Mouse (Mus musculus) layer of hippocampus, postnatal 10 days (tissue): ENCODE measurements around the gene Mrps12. TPM values are rescaled to one million over a fixed set of nuclear protein-coding genes. Genes with fewer than 3 reads are reported as not detected.

Source experiments
- DNase-seq, 2 experiments: peaks; one replicate each; pipeline ENCODE4 v3.0.0; 2021; ENCODE audit warnings: low spot score in 2 of 2
- long read RNA-seq: library from polyadenylated mRNA; stranded (forward); transcript quantifications from one replicate; pipeline ENCODE4 v2.0.0, GENCODE M21; 2023
- total RNA-seq, 2 experiments: library from RNA; stranded (reverse); gene quantifications; 2 replicates each; pipeline ENCODE4 v1.2.3; 2021

Mrps12 gene
- total RNA-seq: 10 to 100 TPM; 45.7 to 52.1 TPM
- long read RNA-seq, transcript Mrps12-201 (3 exons, 722 nt): minor isoform, 38 of 101 reads
- long read RNA-seq, transcript Mrps12-204 (2 exons, 883 nt): major isoform, 55 of 101 reads
- long read RNA-seq, partial matches to known transcripts: 0 of 101 reads
- long read RNA-seq, other reads (novel, unspliced or antisense): 8 of 101 reads

- DNase-seq: peak; percentile 96 to 97
Observed at GRCm38 (mm10) chr7:28741709-28742438, at the start of gene Mrps12, which contains the start of gene Sars2. Gene Mrps12, minus strand, starts transcription at chr7:28741820. Gene Sars2, plus strand, starts transcription at chr7:28741992.

- no peak for DNase-seq
Observed at GRCm38 (mm10) chr7:28790066-28790806, 48.6 kb upstream of the Mrps12 start.

- no peak for DNase-seq
Observed at GRCm38 (mm10) chr7:28789235-28789634, 47.6 kb upstream of the Mrps12 start.

GRCm38 (mm10) chr7:28788307-28789195 lies 46.9 kb upstream of the Mrps12 start, which contains the start of gene Rinl:
Gene Rinl, plus strand, starts transcription at chr7:28788969.
- DNase-seq: no peak

- no peak for DNase-seq
Observed at GRCm38 (mm10) chr7:28787884-28788283, 46.3 kb upstream of the Mrps12 start.

- no peak for DNase-seq
Observed at GRCm38 (mm10) chr7:28785161-28785560, 43.5 kb upstream of the Mrps12 start.

GRCm38 (mm10) chr7:28781261-28781663 lies 39.6 kb upstream of the Mrps12 start:
- DNase-seq: no peak

GRCm38 (mm10) chr7:28780857-28781256 lies 39.2 kb upstream of the Mrps12 start:
- no peak for DNase-seq

GRCm38 (mm10) chr7:28780067-28780658 lies 38.5 kb upstream of the Mrps12 start:
- DNase-seq: peak; percentile 95 to 96

- no peak for DNase-seq
Observed at GRCm38 (mm10) chr7:28778825-28779224, 37.2 kb upstream of the Mrps12 start.

- DNase-seq: no peak
Observed at GRCm38 (mm10) chr7:28775129-28775528, 33.5 kb upstream of the Mrps12 start.

- DNase-seq: peak in 1 of 2 experiments; percentile 60
Observed at GRCm38 (mm10) chr7:28774164-28774563, 32.5 kb upstream of the Mrps12 start.

GRCm38 (mm10) chr7:28773163-28773562 lies 31.5 kb upstream of the Mrps12 start:
- no peak for DNase-seq

GRCm38 (mm10) chr7:28771867-28772266 lies 30.2 kb upstream of the Mrps12 start:
- no peak for DNase-seq

- DNase-seq: no peak
Observed at GRCm38 (mm10) chr7:28770309-28770708, 28.7 kb upstream of the Mrps12 start.

GRCm38 (mm10) chr7:28769414-28769958 lies 27.9 kb upstream of the Mrps12 start:
- no peak for DNase-seq

- no peak for DNase-seq
Observed at GRCm38 (mm10) chr7:28767462-28767965, 25.9 kb upstream of the Mrps12 start, which contains the start of gene Nfkbib. Gene Nfkbib, minus strand, starts transcription at chr7:28767512.

GRCm38 (mm10) chr7:28766910-28767309 lies 25.3 kb upstream of the Mrps12 start:
- no peak for DNase-seq

- peak; percentile 97 for DNase-seq
Observed at GRCm38 (mm10) chr7:28766173-28766879, 24.7 kb upstream of the Mrps12 start, which contains the start of gene Sirt2. Gene Sirt2, plus strand, starts transcription at chr7:28766735.
